Mouse (Mus musculus) liver, embryonic 16.5 days (tissue): ENCODE measurements around the gene Ccdc153. TPM values are rescaled to one million over a fixed set of nuclear protein-coding genes. Genes with fewer than 3 reads are reported as not detected.
A peak's percentile ranks its signal among the peaks of the same experiment; 100 is the strongest.

Experiments
- ATAC-seq: fragments of 200-750 bp; cut with Nextera tagmentation; 2 replicates; pipeline ENCODE4 v1.8.0; 2017; ENCODE audit warnings: low read depth, mild to moderate bottlenecking, moderate number of reproducible peaks, moderate library complexity
- H3K27ac ChIP-seq: fragments of 300-500 bp; sonication (generic); 2 replicates; pipeline ENCODE4 v1.5.1; 2014; ENCODE audit warnings: mild to moderate bottlenecking, low read length
- H3K27me3 ChIP-seq: fragments of 300-500 bp; sonication (generic); 2 replicates; pipeline ENCODE4 v1.6.1; 2014; ENCODE audit warnings: low read depth, low read length, mixed read lengths; ENCODE audit not compliant: control insufficient read depth, insufficient read depth
- H3K36me3 ChIP-seq: fragments of 300-500 bp; sonication (generic); 2 replicates; pipeline ENCODE4 v1.6.1; 2014; ENCODE audit warnings: mild to moderate bottlenecking; ENCODE audit not compliant: control insufficient read depth, insufficient read depth
- H3K4me1 ChIP-seq: fragments of 300-500 bp; sonication (generic); 2 replicates; pipeline ENCODE4 v1.6.1; 2014; ENCODE audit warnings: low read depth, low read length, mixed read lengths; ENCODE audit not compliant: control insufficient read depth
- H3K4me2 ChIP-seq: fragments of 300-500 bp; sonication (generic); 2 replicates; pipeline ENCODE4 v1.6.1; 2014; ENCODE audit warnings: low read depth, low read length, mixed read lengths
- H3K4me3 ChIP-seq: fragments of 300-500 bp; sonication (generic); 2 replicates; pipeline ENCODE4 v1.5.1; 2014; ENCODE audit warnings: low read depth, mild to moderate bottlenecking, low read length
- H3K9ac ChIP-seq: fragments of 300-500 bp; sonication (generic); 2 replicates; pipeline ENCODE4 v1.6.1; 2014; ENCODE audit warnings: low read depth, low read length
- H3K9me3 ChIP-seq: fragments of 300-500 bp; sonication (generic); replicated peaks from 2 replicates; pipeline ENCODE4 v1.6.1; 2016; ENCODE audit warnings: low read length; ENCODE audit not compliant: control insufficient read depth
- WGBS: fragments of 180-500 bp; shearing (Covaris S2); extraction: QIAGEN DNeasy Blood & Tissue Kit; methylation state at CpG from one replicate; pipeline ENCODE4 v1.1.7; 2014; ENCODE audit not compliant: insufficient replicate concordance; 5-methylcytosine and 5-hydroxymethylcytosine counted together
- polyA plus RNA-seq: library from polyadenylated mRNA; unstranded; fragments of >200 nt; fragmentation: Nextera tagmentation; extraction: Ambion mirVana; gene quantifications from 2 replicates; pipeline ENCODE4 v1.2.1, GENCODE M21; 2015

Ccdc153 gene
- polyA plus RNA-seq, 1 experiment from 2014 or later = not detected

GRCm38 (mm10) chr9:44207840-44208239 is 32.6 kb upstream of the Ccdc153 start:
- Histone ChIP-seq H3K27ac (no peak overlapping the region), H3K36me3 (peaks cover 2% of the 10 kb centered on the region; the same call in 1 of the 2 replicates), H3K4me2 (no peak overlapping the region), H3K9me3 (no peaks in the 10 kb centered on the region; the same call in 1 of the 2 replicates), H3K9ac (no peak overlapping the region), H3K4me1 (no peaks in the 10 kb centered on the region), H3K27me3 (no peaks in the 10 kb centered on the region), H3K4me3 (no peak overlapping the region)
- ATAC-seq = no peak
- WGBS = 81% methylated on average over 2 of the region's 2 CpGs

GRCm38 (mm10) chr9:44209416-44209815 is 31.1 kb upstream of the Ccdc153 start:
- no peak overlapping the region for H3K27ac ChIP-seq
- peaks cover 2% of the 10 kb centered on the region; the same call in 1 of the 2 replicates for H3K36me3 ChIP-seq
- ATAC-seq = no peak
- no peak overlapping the region for H3K4me3 ChIP-seq
- H3K4me1 ChIP-seq = no peaks in the 10 kb centered on the region
- 85% methylated on average over 4 of the region's 4 CpGs for WGBS
- H3K9me3 ChIP-seq = no peaks in the 10 kb centered on the region; the same call in 1 of the 2 replicates
- H3K27me3 ChIP-seq = no peaks in the 10 kb centered on the region
- H3K4me2 ChIP-seq = no peak overlapping the region
- no peak overlapping the region for H3K9ac ChIP-seq

- Histone ChIP-seq H3K27me3 (no peaks in the 10 kb centered on the region), H3K9ac (no peak overlapping the region), H3K27ac (no peak overlapping the region), H3K36me3 (peaks cover 2% of the 10 kb centered on the region; the same call in 1 of the 2 replicates), H3K4me2 (no peak overlapping the region), H3K4me1 (no peaks in the 10 kb centered on the region), H3K4me3 (no peak overlapping the region), H3K9me3 (no peaks in the 10 kb centered on the region; the same call in 1 of the 2 replicates)
- no peak for ATAC-seq
- 91% methylated on average over 4 of the region's 4 CpGs for WGBS
Observed at GRCm38 (mm10) chr9:44212406-44212805, 28.1 kb upstream of the Ccdc153 start.

- no peak overlapping the region for H3K4me3 ChIP-seq
- no peaks in the 10 kb centered on the region for H3K4me1 ChIP-seq
- ATAC-seq = no peak
- H3K4me2 ChIP-seq = no peak overlapping the region
- WGBS = 84% methylated on average over 14 of the region's 14 CpGs
- H3K27me3 ChIP-seq = no peaks in the 10 kb centered on the region
- H3K27ac ChIP-seq = no peak overlapping the region
- H3K36me3 ChIP-seq = peaks cover 2% of the 10 kb centered on the region; the same call in 1 of the 2 replicates
- H3K9me3 ChIP-seq = no peaks in the 10 kb centered on the region; the same call in 1 of the 2 replicates
- no peak overlapping the region for H3K9ac ChIP-seq
Observed at GRCm38 (mm10) chr9:44213538-44213937, 26.9 kb upstream of the Ccdc153 start.

- Histone ChIP-seq H3K27ac (no peak overlapping the region), H3K4me1 (peaks cover 3% of the 10 kb centered on the region; the same call in 1 of the 2 replicates), H3K4me2 (no peak overlapping the region), H3K36me3 (no peaks in the 10 kb centered on the region), H3K9me3 (no peaks in the 10 kb centered on the region), H3K27me3 (no peaks in the 10 kb centered on the region), H3K9ac (no peak overlapping the region), H3K4me3 (no peak overlapping the region)
- ATAC-seq = no peak
- 50% methylated on average over 6 of the region's 6 CpGs for WGBS
Observed at GRCm38 (mm10) chr9:44225993-44226392, 14.5 kb upstream of the Ccdc153 start.

- Histone ChIP-seq H3K9me3 (no peaks in the 10 kb centered on the region), H3K27ac (0 out of 2 replicates have a peak overlapping the region, but pooled peaks have one; percentile 21), H3K4me3 (no peak overlapping the region), H3K27me3 (no peaks in the 10 kb centered on the region), H3K9ac (no peak overlapping the region; the same call in 1 of the 2 replicates), H3K4me1 (peaks cover 29% of the 10 kb centered on the region), H3K4me2 (peak overlapping the region; percentile 96), H3K36me3 (no peaks in the 10 kb centered on the region)
- ATAC-seq = no peak
Observed at GRCm38 (mm10) chr9:44231609-44232008, 8.9 kb upstream of the Ccdc153 start.

- peak; percentile 39 for ATAC-seq
- H3K4me2 ChIP-seq = peak overlapping the region; percentile 96
- peak overlapping the region; percentile 95 for H3K9ac ChIP-seq
- no peaks in the 10 kb centered on the region for H3K9me3 ChIP-seq
- H3K27me3 ChIP-seq = no peaks in the 10 kb centered on the region
- H3K27ac ChIP-seq = peak overlapping the region; percentile 91
- H3K4me1 ChIP-seq = peaks cover 26% of the 10 kb centered on the region
- whole genome bisulfite sequencing = under 1% methylated on average over 40 of the region's 40 CpGs
- H3K36me3 ChIP-seq = no peaks in the 10 kb centered on the region
- peak overlapping the region; percentile 98 for H3K4me3 ChIP-seq
Observed at GRCm38 (mm10) chr9:44233021-44233801, 7.3 kb upstream of the Ccdc153 start.

- Histone ChIP-seq H3K27ac (peak within 1 kb of the TSS; percentile 91), H3K9me3 (no peaks in the 10 kb centered on the region), H3K4me2 (peak within 1 kb of the TSS; percentile 96), H3K4me1 (peaks cover 26% of the 10 kb centered on the region), H3K27me3 (no peaks in the 10 kb centered on the region), H3K36me3 (no peaks in the 10 kb centered on the region), H3K9ac (peak within 1 kb of the TSS; percentile 95), H3K4me3 (peak within 1 kb of the TSS; percentile 98)
- peak; percentile 92 for ATAC-seq
- WGBS = under 1% methylated on average over 73 of the region's 76 CpGs
Observed at GRCm38 (mm10) chr9:44233802-44234478, 6.5 kb upstream of the Ccdc153 start, which contains the start of gene Cbl. TSS of gene Cbl (minus strand) at chr9:44234049.
